ENCODE assay signal across 26 mouse cellular contexts in genomic region chr4:104975162-104975830, GRCm38 (mm10).
DNase-seq lines count a peak whose midpoint lies in the region; ATAC-seq and TF ChIP-seq lines count a peak whose summit lies in the region.
"Had no signal": no experiment of that assay in that cellular context is flagged by ENCODE, and none has a peak within 500 bp of the region (broad histone marks: within the 10 kb centered on the region; RNA-seq: fewer than 3 reads in every experiment).

No protein-coding gene starts in this region.

- no peak for ATAC-seq in liver, embryonic 12.5 days
- ATAC-seq: activated CD4-positive, CD25-positive, alpha-beta regulatory T cell, adult 4 months; CD4-positive, CD25-positive, alpha-beta regulatory T cell, adult 4 months; forebrain, embryonic 13.5 days; forebrain, embryonic 16.5 days; hindbrain, embryonic 16.5 days; intestine, embryonic 15.5 days had no signal

- no peak overlapping the region for H3K4me2 ChIP-seq in liver, embryonic 12.5 days
- H3K4me2 ChIP-seq: forebrain, embryonic 13.5 days; heart, embryonic 12.5 days; heart, embryonic 15.5 days; hindbrain, embryonic 13.5 days; intestine, embryonic 15.5 days had no signal

- no peaks in the 10 kb centered on the region; the same call in 1 of the 2 replicates for H3K79me2 ChIP-seq in liver, adult 2 months (ENCODE audit: control insufficient read depth, insufficient read depth, low read length)

- H3K4me1 ChIP-seq in liver, adult 2 months (ENCODE audit: control insufficient read depth, insufficient read depth, low read length), result peaks cover 18% of the 10 kb centered on the region
- no peaks in the 10 kb centered on the region for H3K4me1 ChIP-seq in liver, embryonic 12.5 days
- H3K4me1 ChIP-seq: forebrain, embryonic 10.5 days; forebrain, embryonic 13.5 days; heart, embryonic 12.5 days; heart, embryonic 15.5 days; hindbrain, embryonic 10.5 days; hindbrain, embryonic 13.5 days; intestine, embryonic 15.5 days had no signal

- DNase-seq in liver, adult 2 months (ENCODE audit: extremely low read depth, low read depth, low spot score), result peak; percentile 91
- DNase-seq in adrenal gland, postnatal 10 days, result peak; percentile 22
- peak; percentile 25 to 58 for DNase-seq in adrenal gland, postnatal 36 days
- DNase-seq in thymus, postnatal 36 days, result no peak
- DNase-seq in frontal cortex, postnatal 14 days (ENCODE audit: low spot score in 2 of 2), result no peak
- DNase-seq: cerebellum, adult 18-20 months; cerebellum, adult 9-10 months; cerebellum, postnatal 14 days; gastrocnemius, adult 2 months; gastrocnemius, postnatal 14 days; heart, adult 11 months; heart, postnatal 10 days; heart, postnatal 36 days; kidney, adult 11 months had no signal

- no peaks in the 10 kb centered on the region for H3K36me3 ChIP-seq in liver, adult 2 months (ENCODE audit: control insufficient read depth, insufficient read depth, low read length)
- no peaks in the 10 kb centered on the region for H3K36me3 ChIP-seq in liver, embryonic 12.5 days
- H3K36me3 ChIP-seq: forebrain, embryonic 10.5 days; heart, embryonic 12.5 days; heart, embryonic 15.5 days; hindbrain, embryonic 10.5 days; hindbrain, embryonic 13.5 days; intestine, embryonic 15.5 days had no signal

- 37% methylated on average over 6 of the region's 6 CpGs for WGBS in liver, adult 2 months
- WGBS in liver, embryonic 12.5 days (ENCODE audit: insufficient replicate concordance), result 71% methylated on average over 6 of the region's 6 CpGs

- H3K9me3 ChIP-seq in liver, embryonic 12.5 days (replicated peaks), result no peaks in the 10 kb centered on the region
- H3K9me3 ChIP-seq: forebrain, embryonic 10.5 days; forebrain, embryonic 13.5 days; heart, embryonic 12.5 days; heart, embryonic 15.5 days; hindbrain, embryonic 10.5 days; hindbrain, embryonic 13.5 days; intestine, embryonic 15.5 days had no signal

- H3K4me3 ChIP-seq in liver, adult 2 months (ENCODE audit: insufficient read depth, low read depth, low read length), result no peak overlapping the region
- no peak overlapping the region for H3K4me3 ChIP-seq in liver, embryonic 12.5 days
- H3K4me3 ChIP-seq: forebrain, embryonic 10.5 days; forebrain, embryonic 13.5 days; gastrocnemius, adult 2 months; heart, embryonic 12.5 days; heart, embryonic 15.5 days; hindbrain, embryonic 10.5 days; hindbrain, embryonic 13.5 days; intestine, embryonic 15.5 days had no signal

- H3K27me3 ChIP-seq in liver, adult 2 months (ENCODE audit: control insufficient read depth, insufficient read depth, low read length), result no peaks in the 10 kb centered on the region
- no peaks in the 10 kb centered on the region for H3K27me3 ChIP-seq in liver, embryonic 12.5 days (replicated peaks)
- H3K27me3 ChIP-seq: forebrain, embryonic 13.5 days; heart, embryonic 12.5 days; heart, embryonic 15.5 days; hindbrain, embryonic 13.5 days; intestine, embryonic 15.5 days had no signal

- TF ChIP-seq CTCF in liver, adult 2 months (IDR thresholded peaks at IDR 0.05; ENCODE audit: low read depth, low read length), result no peak

- TF ChIP-seq POLR2A in liver, adult 2 months (IDR thresholded peaks at IDR 0.05; ENCODE audit: extremely low read depth, insufficient read depth, low read length), result no peak

- H3K27ac ChIP-seq in liver, adult 2 months (replicated peaks; ENCODE audit: insufficient read depth, low read depth, low read length), result peak overlapping the region; percentile 86
- H3K27ac ChIP-seq in liver, embryonic 12.5 days, result no peak overlapping the region
- H3K27ac ChIP-seq: forebrain, embryonic 10.5 days; forebrain, embryonic 13.5 days; gastrocnemius, adult 2 months; heart, embryonic 15.5 days; hindbrain, embryonic 10.5 days; hindbrain, embryonic 13.5 days; intestine, embryonic 15.5 days had no signal

- H3K9ac ChIP-seq in liver, adult 2 months (ENCODE audit: low read depth, low read length), result no peak overlapping the region
- H3K9ac ChIP-seq in liver, embryonic 12.5 days, result no peak overlapping the region
- H3K9ac ChIP-seq: forebrain, embryonic 13.5 days; heart, embryonic 12.5 days; heart, embryonic 15.5 days; hindbrain, embryonic 13.5 days; intestine, embryonic 15.5 days had no signal

Comparison
In these comparisons a context has a peak if more than half of its experiments do, and no peak if none do; other contexts are left out.
1. DNase-seq: peak in liver, adult 2 months (single experiment), adrenal gland, postnatal 10 days (single experiment) and adrenal gland, postnatal 36 days (2 of 2); none in thymus, postnatal 36 days (0 of 2) and frontal cortex, postnatal 14 days (0 of 2).